Mouse (Mus musculus) liver, postnatal 0 days (tissue): ENCODE results near the gene Map4k1. TPM values are rescaled to one million over a fixed set of nuclear protein-coding genes. Genes with fewer than 3 reads are reported as not detected.
A peak's percentile ranks its signal among the peaks of the same experiment; 100 is the strongest.

Source experiments
- ATAC-seq: fragments of 200-750 bp; cut with Nextera tagmentation; 2 replicates; pipeline ENCODE4 v1.8.0; 2017; ENCODE audit warnings: mild to moderate bottlenecking, moderate library complexity
- DNase-seq: peaks from one replicate; pipeline ENCODE4 v3.0.0-alpha.2; 2016
- H3K27ac ChIP-seq: fragments of 300-500 bp; sonication (generic); 2 replicates; pipeline ENCODE4 v1.5.1; 2014; ENCODE audit warnings: antibody characterized with exemption, moderate library complexity, mild to moderate bottlenecking, low read depth
- H3K27me3 ChIP-seq: fragments of 300-500 bp; sonication (generic); 2 replicates; pipeline ENCODE4 v1.6.1; 2014; ENCODE audit warnings: low read length, control low read depth, mixed read lengths; ENCODE audit not compliant: insufficient read depth
- H3K36me3 ChIP-seq: fragments of 300-500 bp; sonication (generic); replicated peaks from 2 replicates; pipeline ENCODE4 v1.6.1; 2014; ENCODE audit warnings: mild to moderate bottlenecking, control low read depth, low read length, moderate library complexity, mixed read lengths; ENCODE audit not compliant: insufficient read depth
- H3K4me1 ChIP-seq: fragments of 300-500 bp; sonication (generic); 2 replicates; pipeline ENCODE4 v1.6.1; 2014; ENCODE audit warnings: antibody characterized with exemption, mild to moderate bottlenecking, control low read depth; ENCODE audit not compliant: insufficient read depth
- H3K4me2 ChIP-seq: fragments of 300-500 bp; sonication (generic); 2 replicates; pipeline ENCODE4 v1.6.1; 2014; ENCODE audit warnings: low read depth, mild to moderate bottlenecking, low read length, moderate library complexity, mixed read lengths
- H3K4me3 ChIP-seq: fragments of 300-500 bp; sonication (generic); 2 replicates; pipeline ENCODE4 v1.5.1; 2014; ENCODE audit warnings: low read depth, low read length
- H3K9ac ChIP-seq: fragments of 300-500 bp; sonication (generic); replicated peaks from 2 replicates; pipeline ENCODE4 v1.6.1; 2014; ENCODE audit warnings: mild to moderate bottlenecking, moderate library complexity
- H3K9me3 ChIP-seq: fragments of 300-500 bp; sonication (generic); 2 replicates; pipeline ENCODE4 v1.6.1; 2016; ENCODE audit warnings: mild to moderate bottlenecking, control low read depth, low read length, mixed read lengths
- CTCF ChIP-seq: sonication (generic); IDR thresholded peaks from 2 replicates; pipeline ENCODE4 v1.5.1; 2016; ENCODE audit warnings: antibody characterized with exemption, low read depth
- EP300 ChIP-seq: IDR thresholded peaks from 2 replicates; pipeline ENCODE4 v1.6.1; 2016; ENCODE audit warnings: antibody characterized with exemption, low read depth, mild to moderate bottlenecking
- WGBS: fragments of 180-500 bp; shearing (Covaris S2); extraction: QIAGEN DNeasy Blood & Tissue Kit; methylation state at CpG from one replicate; pipeline ENCODE4 v1.1.7; 2014; ENCODE audit not compliant: insufficient replicate concordance; 5-methylcytosine and 5-hydroxymethylcytosine counted together
- polyA plus RNA-seq: library from polyadenylated mRNA; unstranded; fragments of >200 nt; fragmentation: Nextera tagmentation; extraction: Ambion mirVana; gene quantifications from 2 replicates; pipeline ENCODE4 v1.2.1, GENCODE M21; 2015

The Map4k1 gene
- polyA plus RNA-seq, 1 experiment from 2014 or later = 16.5 TPM

GRCm38 (mm10) chr7:29016440-29016839 lies 34.6 kb downstream of the Map4k1 start:
- Histone ChIP-seq H3K9me3 (0 out of 2 replicates have a peak, but pooled peaks cover 2% of the 10 kb centered on the region), H3K36me3 (no peaks in the 10 kb centered on the region), H3K4me2 (no peak overlapping the region), H3K9ac (no peak overlapping the region), H3K27ac (no peak overlapping the region), H3K4me3 (no peak overlapping the region), H3K27me3 (peaks cover 37% of the 10 kb centered on the region), H3K4me1 (peaks cover 4% of the 10 kb centered on the region; the same call in 1 of the 2 replicates)
- ATAC-seq (peak; percentile 21), DNase-seq (no peak)
- TF ChIP-seq EP300 (no peak), CTCF (no peak)
- WGBS = 66% methylated on average over 7 of the region's 7 CpGs

GRCm38 (mm10) chr7:29017222-29017621 lies 35.4 kb downstream of the Map4k1 start:
- 76% methylated on average over 7 of the region's 7 CpGs for whole genome bisulfite sequencing
- DNase-seq (no peak), ATAC-seq (no peak)
- H3K27me3 ChIP-seq = peaks cover 37% of the 10 kb centered on the region
- H3K36me3 ChIP-seq = no peaks in the 10 kb centered on the region
- no peak overlapping the region for H3K4me2 ChIP-seq
- TF ChIP-seq EP300 = no peak
- no peak for TF ChIP-seq CTCF
- H3K4me3 ChIP-seq = no peak overlapping the region
- H3K4me1 ChIP-seq = peaks cover 4% of the 10 kb centered on the region; the same call in 1 of the 2 replicates
- no peak overlapping the region for H3K27ac ChIP-seq
- no peak overlapping the region for H3K9ac ChIP-seq
- H3K9me3 ChIP-seq = 0 out of 2 replicates have a peak, but pooled peaks cover 2% of the 10 kb centered on the region

- H3K4me3 ChIP-seq = peak overlapping the region; percentile 36
- no peak overlapping the region for H3K27ac ChIP-seq
- no peak for DNase-seq
- no peak for ATAC-seq
- peaks cover 37% of the 10 kb centered on the region for H3K27me3 ChIP-seq
- H3K9ac ChIP-seq = no peak overlapping the region; the same call in 1 of the 2 replicates
- peaks cover 4% of the 10 kb centered on the region; the same call in 1 of the 2 replicates for H3K4me1 ChIP-seq
- 4% methylated on average over 77 of the region's 88 CpGs for WGBS
- 0 out of 2 replicates have a peak, but pooled peaks cover 2% of the 10 kb centered on the region for H3K9me3 ChIP-seq
- no peaks in the 10 kb centered on the region for H3K36me3 ChIP-seq
- H3K4me2 ChIP-seq = peak overlapping the region; percentile 61
- TF ChIP-seq EP300 = no peak
- TF ChIP-seq CTCF = no peak
Measured at GRCm38 (mm10) chr7:29019447-29020220, 37.8 kb downstream of the Map4k1 start.

- WGBS = 75% methylated on average over 8 of the region's 8 CpGs
- Histone ChIP-seq H3K9ac (no peak overlapping the region), H3K36me3 (no peaks in the 10 kb centered on the region), H3K27ac (no peak overlapping the region), H3K4me3 (no peak overlapping the region), H3K9me3 (no peaks in the 10 kb centered on the region), H3K4me1 (peaks cover 7% of the 10 kb centered on the region; the same call in 1 of the 2 replicates), H3K4me2 (no peak overlapping the region), H3K27me3 (peaks cover 35% of the 10 kb centered on the region)
- TF ChIP-seq EP300 = no peak
- TF ChIP-seq CTCF = no peak
- DNase-seq (no peak), ATAC-seq (no peak)
Measured at GRCm38 (mm10) chr7:29022479-29022878, 40.6 kb downstream of the Map4k1 start.

- Histone ChIP-seq H3K4me2 (no peak overlapping the region), H3K4me3 (no peak overlapping the region), H3K27me3 (peaks cover 25% of the 10 kb centered on the region), H3K4me1 (peaks cover 7% of the 10 kb centered on the region; the same call in 1 of the 2 replicates), H3K27ac (no peak overlapping the region), H3K9me3 (no peaks in the 10 kb centered on the region), H3K36me3 (no peaks in the 10 kb centered on the region), H3K9ac (no peak overlapping the region)
- WGBS = 78% methylated on average over 8 of the region's 8 CpGs
- DNase-seq (no peak), ATAC-seq (peak; percentile 17; the same call in 1 of the 2 replicates)
- no peak for TF ChIP-seq CTCF
- no peak for TF ChIP-seq EP300
Measured at GRCm38 (mm10) chr7:29023514-29023913, 41.7 kb downstream of the Map4k1 start.

- ATAC-seq (no peak), DNase-seq (no peak)
- Histone ChIP-seq H3K36me3 (no peaks in the 10 kb centered on the region), H3K27ac (no peak overlapping the region), H3K4me1 (peaks cover 8% of the 10 kb centered on the region), H3K4me3 (no peak overlapping the region), H3K9me3 (no peaks in the 10 kb centered on the region), H3K27me3 (peaks cover 6% of the 10 kb centered on the region), H3K9ac (no peak overlapping the region), H3K4me2 (no peak overlapping the region)
- WGBS = 69% methylated on average over 7 of the region's 7 CpGs
- TF ChIP-seq EP300 (no peak), CTCF (no peak)
Measured at GRCm38 (mm10) chr7:29025566-29025965, 43.7 kb downstream of the Map4k1 start.
